Mouse (Mus musculus): ENCODE measurements around the gene Rab6a. TPM values are rescaled to one million over a fixed set of nuclear protein-coding genes. Genes with fewer than 3 reads are reported as not detected.

Rab6a gene
- polyA plus RNA-seq, 1 experiment from 2014 or later, result 106 TPM

GRCm38 (mm10) chr7:100649095-100649494, 41.9 kb downstream of the Rab6a start:
- Histone ChIP-seq H3K9me3 (no peaks in the 10 kb centered on the region), H3K27ac (peak overlapping the region; percentile 42; the same call in 1 of the 2 replicates), H3K4me1 (peaks cover 27% of the 10 kb centered on the region), H3K36me3 (no peaks in the 10 kb centered on the region), H3K27me3 (ENCODE audit: insufficient read depth, poor library complexity, severe bottlenecking) (no peaks in the 10 kb centered on the region), H3K4me3 (no peak overlapping the region)
- WGBS, result 71% methylated on average over 4 of the region's 4 CpGs
- DNase-seq (ENCODE audit: low spot score), result no peak

- peak overlapping the region; percentile 42; the same call in 1 of the 2 replicates for H3K27ac ChIP-seq
- DNase-seq (ENCODE audit: low spot score), result no peak
Observed at GRCm38 (mm10) chr7:100649826-100650225, 42.6 kb downstream of the Rab6a start.

GRCm38 (mm10) chr7:100650421-100650820, 43.2 kb downstream of the Rab6a start:
- Histone ChIP-seq H3K27ac (no peak overlapping the region), H3K9me3 (no peaks in the 10 kb centered on the region)
- DNase-seq (ENCODE audit: low spot score), result no peak

More at GRCm38 (mm10) chr7:100649826-100650225, 42.6 kb downstream of the Rab6a start:
- H3K9me3 ChIP-seq, result no peaks in the 10 kb centered on the region
- H3K4me1 ChIP-seq, result peaks cover 31% of the 10 kb centered on the region
- H3K36me3 ChIP-seq, result no peaks in the 10 kb centered on the region
- no peak overlapping the region for H3K4me3 ChIP-seq
- no peaks in the 10 kb centered on the region for H3K27me3 ChIP-seq (ENCODE audit: insufficient read depth, poor library complexity, severe bottlenecking)
- 72% methylated on average over 8 of the region's 8 CpGs for WGBS

GRCm38 (mm10) chr7:100651011-100651410, 43.8 kb downstream of the Rab6a start:
- no peaks in the 10 kb centered on the region; the same call in 1 of the 2 replicates for H3K27me3 ChIP-seq (ENCODE audit: insufficient read depth, poor library complexity, severe bottlenecking)
- no peak for DNase-seq (ENCODE audit: low spot score)
- 66% methylated on average over 4 of the region's 4 CpGs for WGBS
- no peaks in the 10 kb centered on the region for H3K9me3 ChIP-seq
- peaks cover 32% of the 10 kb centered on the region for H3K4me1 ChIP-seq
- H3K36me3 ChIP-seq, result no peaks in the 10 kb centered on the region
- no peak overlapping the region for H3K27ac ChIP-seq
- H3K4me3 ChIP-seq, result no peak overlapping the region

More at GRCm38 (mm10) chr7:100650421-100650820, 43.2 kb downstream of the Rab6a start:
- Histone ChIP-seq H3K4me3 (no peak overlapping the region), H3K4me1 (peaks cover 28% of the 10 kb centered on the region), H3K36me3 (no peaks in the 10 kb centered on the region), H3K27me3 (ENCODE audit: insufficient read depth, poor library complexity, severe bottlenecking) (no peaks in the 10 kb centered on the region; the same call in 1 of the 2 replicates)
- 67% methylated on average over 6 of the region's 6 CpGs for WGBS

GRCm38 (mm10) chr7:100653480-100654266, 46.5 kb downstream of the Rab6a start:
- Histone ChIP-seq H3K27me3 (ENCODE audit: insufficient read depth, poor library complexity, severe bottlenecking) (no peaks in the 10 kb centered on the region; the same call in 1 of the 2 replicates), H3K9me3 (no peaks in the 10 kb centered on the region), H3K36me3 (no peaks in the 10 kb centered on the region), H3K4me1 (peaks cover 47% of the 10 kb centered on the region), H3K27ac (peak overlapping the region; percentile 37; the same call in 1 of the 2 replicates), H3K4me3 (no peak overlapping the region)
- peak; percentile 86 for DNase-seq (ENCODE audit: low spot score)
- WGBS, result 80% methylated on average over 9 of the region's 9 CpGs

DNA sequence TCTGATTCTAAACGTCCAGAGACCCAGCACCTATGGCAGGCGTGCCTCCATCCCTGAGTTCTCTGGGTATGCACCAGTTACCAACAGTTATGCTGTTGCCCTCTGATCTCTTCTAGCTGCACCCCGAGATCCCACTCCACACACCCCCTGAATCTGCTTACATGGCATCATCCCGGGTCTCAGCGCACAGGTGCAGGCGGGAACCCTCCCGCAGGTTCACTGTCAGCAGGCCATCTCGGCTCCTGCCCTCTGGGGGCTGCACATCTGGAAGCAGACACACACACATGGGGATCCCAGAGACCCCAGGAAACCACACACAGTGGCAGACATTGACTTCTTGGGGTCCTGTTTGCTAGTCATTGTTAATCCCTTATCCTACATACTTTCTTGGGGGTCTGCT, 47.2 kb downstream of the Rab6a start:
- DNase-seq (ENCODE audit: low spot score), result peak; percentile 72

GRCm38 (mm10) chr7:100656739-100657138, 49.5 kb downstream of the Rab6a start:
- Histone ChIP-seq H3K4me3 (no peak overlapping the region), H3K4me1 (peaks cover 26% of the 10 kb centered on the region), H3K27ac (peak overlapping the region; percentile 45), H3K9me3 (no peaks in the 10 kb centered on the region), H3K36me3 (no peaks in the 10 kb centered on the region), H3K27me3 (ENCODE audit: insufficient read depth, poor library complexity, severe bottlenecking) (peaks cover 2% of the 10 kb centered on the region; the same call in 1 of the 2 replicates)
- peak; percentile 73 for DNase-seq (ENCODE audit: low spot score)
- 25% methylated on average over 5 of the region's 5 CpGs for WGBS

More for the DNA sequence above, 47.2 kb downstream of the Rab6a start:
- no peak overlapping the region for H3K4me3 ChIP-seq
- H3K4me1 ChIP-seq, result peaks cover 43% of the 10 kb centered on the region
- H3K9me3 ChIP-seq, result no peaks in the 10 kb centered on the region
- WGBS, result 79% methylated on average over 8 of the region's 8 CpGs
- H3K36me3 ChIP-seq, result no peaks in the 10 kb centered on the region
- no peaks in the 10 kb centered on the region; the same call in 1 of the 2 replicates for H3K27me3 ChIP-seq (ENCODE audit: insufficient read depth, poor library complexity, severe bottlenecking)
- H3K27ac ChIP-seq, result peak overlapping the region; percentile 37; the same call in 1 of the 2 replicates

- H3K4me1 ChIP-seq, result peaks cover 29% of the 10 kb centered on the region
- DNase-seq (ENCODE audit: low spot score), result no peak
- H3K4me3 ChIP-seq, result peak overlapping the region; percentile 35; the same call in 1 of the 2 replicates
- H3K9me3 ChIP-seq, result no peaks in the 10 kb centered on the region
- peaks cover 8% of the 10 kb centered on the region; the same call in 1 of the 2 replicates for H3K27me3 ChIP-seq (ENCODE audit: insufficient read depth, poor library complexity, severe bottlenecking)
- no peak overlapping the region for H3K27ac ChIP-seq
- 30% methylated on average over 18 of the region's 18 CpGs for WGBS
- no peaks in the 10 kb centered on the region for H3K36me3 ChIP-seq
Observed at GRCm38 (mm10) chr7:100658093-100658578, 50.9 kb downstream of the Rab6a start.

DNA sequence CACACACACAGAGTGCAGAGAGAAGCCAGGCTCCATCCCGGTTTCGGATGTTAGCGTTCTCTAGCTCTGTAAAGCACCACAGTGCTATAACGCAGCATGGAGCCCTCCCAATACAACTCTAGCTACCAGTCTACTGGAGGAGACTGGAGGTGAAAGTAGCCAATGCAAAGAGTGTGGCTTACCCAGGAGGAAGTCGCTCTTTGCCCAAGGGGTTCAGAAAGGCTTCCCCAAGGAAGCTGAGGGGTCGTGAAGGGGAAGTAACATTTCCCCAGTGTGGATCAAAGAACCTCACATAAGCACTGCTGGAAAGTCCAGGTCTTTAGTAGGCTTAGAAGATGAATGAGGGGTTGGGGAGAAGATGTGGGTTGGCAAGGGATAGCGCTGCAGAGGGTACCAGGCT, 54.1 kb downstream of the Rab6a start:
- Histone ChIP-seq H3K4me3 (no peak overlapping the region), H3K27me3 (ENCODE audit: insufficient read depth, poor library complexity, severe bottlenecking) (peaks cover 8% of the 10 kb centered on the region; the same call in 1 of the 2 replicates), H3K9me3 (no peaks in the 10 kb centered on the region), H3K4me1 (peaks cover 30% of the 10 kb centered on the region), H3K36me3 (no peaks in the 10 kb centered on the region), H3K27ac (no peak overlapping the region)
- no peak for DNase-seq (ENCODE audit: low spot score)
- 83% methylated on average over 7 of the region's 7 CpGs for WGBS

DNA sequence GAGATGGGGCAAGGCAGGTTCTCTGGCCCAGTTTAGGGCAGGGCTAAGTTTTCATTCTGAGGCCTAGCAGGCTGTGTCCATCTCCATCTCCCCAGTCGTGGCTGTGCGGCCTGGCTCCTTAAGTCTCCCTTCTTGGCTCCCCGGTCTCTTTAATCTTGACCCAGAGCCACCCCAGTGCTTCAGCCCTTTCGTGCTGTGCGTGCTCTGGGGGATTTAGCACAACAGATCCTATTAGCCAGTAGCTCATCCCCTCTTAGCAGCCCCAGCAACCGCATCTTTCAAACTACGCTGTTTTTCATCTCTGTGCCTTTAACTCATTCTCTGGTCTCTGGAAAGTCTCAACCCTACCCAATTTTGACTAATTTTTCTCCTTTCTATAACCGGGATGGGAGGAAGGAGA, 55.0 kb downstream of the Rab6a start, which contains the start of gene Plekhb1:
Plekhb1 (minus strand) TSS at position 184 of the 400 bp plus-strand sequence.
- 71% methylated on average over 8 of the region's 8 CpGs for WGBS
- Histone ChIP-seq H3K36me3 (no peaks in the 10 kb centered on the region), H3K9me3 (no peaks in the 10 kb centered on the region), H3K4me3 (peak within 1 kb of the TSS; percentile 35), H3K4me1 (peaks cover 24% of the 10 kb centered on the region), H3K27me3 (ENCODE audit: insufficient read depth, poor library complexity, severe bottlenecking) (peaks cover 8% of the 10 kb centered on the region; the same call in 1 of the 2 replicates), H3K27ac (no peak within 1 kb of the TSS)
- no peak for DNase-seq (ENCODE audit: low spot score)

GRCm38 (mm10) chr7:100663190-100663589, 56.0 kb downstream of the Rab6a start:
- H3K4me3 ChIP-seq, result peak overlapping the region; percentile 35
- DNase-seq (ENCODE audit: low spot score), result peak; percentile 95
- H3K4me1 ChIP-seq, result peaks cover 21% of the 10 kb centered on the region
- peaks cover 8% of the 10 kb centered on the region; the same call in 1 of the 2 replicates for H3K27me3 ChIP-seq (ENCODE audit: insufficient read depth, poor library complexity, severe bottlenecking)
- no peaks in the 10 kb centered on the region for H3K9me3 ChIP-seq
- no peaks in the 10 kb centered on the region for H3K36me3 ChIP-seq
- H3K27ac ChIP-seq, result no peak overlapping the region
- 2% methylated on average over 13 of the region's 13 CpGs for WGBS

DNA sequence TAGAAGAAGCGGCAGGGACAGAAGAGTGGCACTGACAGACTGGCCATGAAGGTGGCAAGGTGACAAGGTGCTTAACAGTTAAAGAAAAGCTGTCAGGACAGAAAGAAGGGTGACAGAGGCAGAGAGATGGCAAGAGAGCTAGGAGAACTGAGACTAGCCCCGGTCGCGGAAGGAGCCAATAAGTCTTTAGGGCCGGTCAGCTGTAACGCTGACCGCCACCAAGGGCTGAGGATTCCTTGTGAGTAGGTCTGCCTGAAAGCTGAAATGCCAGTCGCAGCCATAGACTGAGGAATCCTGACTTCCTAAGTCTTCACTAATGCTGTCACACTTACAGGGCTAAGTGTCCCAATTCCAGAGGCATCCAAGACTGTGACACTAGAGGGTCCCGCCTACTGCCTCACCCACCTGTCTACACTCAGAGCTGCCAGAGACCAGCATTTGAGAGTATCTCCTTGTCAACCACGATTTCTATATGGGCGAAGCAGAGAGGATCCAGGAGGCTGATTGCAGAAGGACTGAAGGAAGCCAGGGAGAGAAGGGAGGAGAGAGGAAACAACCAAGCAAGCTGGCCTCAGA, 56.6 kb downstream of the Rab6a start:
- DNase-seq (ENCODE audit: low spot score), result no peak
- Histone ChIP-seq H3K4me1 (peaks cover 23% of the 10 kb centered on the region), H3K27ac (no peak overlapping the region), H3K27me3 (ENCODE audit: insufficient read depth, poor library complexity, severe bottlenecking) (peaks cover 8% of the 10 kb centered on the region; the same call in 1 of the 2 replicates), H3K4me3 (peak overlapping the region; percentile 35), H3K36me3 (no peaks in the 10 kb centered on the region), H3K9me3 (no peaks in the 10 kb centered on the region)
- 44% methylated on average over 11 of the region's 11 CpGs for WGBS
